Mouse (Mus musculus): ENCODE data around the gene Shcbp1l. TPM values are rescaled to one million over a fixed set of nuclear protein-coding genes. Genes with fewer than 3 reads are reported as not detected.
"Not testable (repeated sequence)": the region's sequence is repeated elsewhere in the genome, so short reads cannot be mapped to it uniquely, and the experiment has no call there.

Shcbp1l gene
- polyA plus RNA-seq, 1 experiment from 2014 or later: 0.63 TPM

GRCm38 (mm10) chr1:153401765-153402164 is 23.2 kb upstream of the Shcbp1l start:
- under 1% methylated on average over 7 of the region's 7 CpGs for WGBS
- Histone ChIP-seq H3K4me1 (ENCODE audit: control insufficient read depth, insufficient read depth, low read depth, low read length) (no peaks in the 10 kb centered on the region), H3K4me2 (ENCODE audit: low read length) (no peak overlapping the region), H3K9ac (ENCODE audit: low read depth, low read length) (no peak overlapping the region), H3K27me3 (replicated peaks; ENCODE audit: control insufficient read depth, insufficient read depth, low read length) (no peaks in the 10 kb centered on the region), H3K27ac (ENCODE audit: low read depth, low read length) (no peak overlapping the region), H3K36me3 (ENCODE audit: control insufficient read depth, insufficient read depth, low read length) (no peaks in the 10 kb centered on the region), H3K9me3 (ENCODE audit: control insufficient read depth, low read length) (no peaks in the 10 kb centered on the region), H3K4me3 (ENCODE audit: low read length) (no peak overlapping the region)
- ATAC-seq: peak; percentile 88

- not testable (repeated sequence) for ATAC-seq; H3K27me3 ChIP-seq (replicated peaks; ENCODE audit: control insufficient read depth, insufficient read depth, low read length)
- 90% methylated on average over 11 of the region's 11 CpGs for WGBS
Observed at GRCm38 (mm10) chr1:153407641-153408040, 17.3 kb upstream of the Shcbp1l start.

GRCm38 (mm10) chr1:153408296-153408695 is 16.7 kb upstream of the Shcbp1l start:
- H3K9me3 ChIP-seq (ENCODE audit: control insufficient read depth, low read length); H3K27me3 ChIP-seq (replicated peaks; ENCODE audit: control insufficient read depth, insufficient read depth, low read length); H3K4me1 ChIP-seq (ENCODE audit: control insufficient read depth, insufficient read depth, low read depth, low read length); H3K27ac ChIP-seq (ENCODE audit: low read depth, low read length); H3K9ac ChIP-seq (ENCODE audit: low read depth, low read length); H3K36me3 ChIP-seq (ENCODE audit: control insufficient read depth, insufficient read depth, low read length); ATAC-seq; H3K4me3 ChIP-seq (ENCODE audit: low read length); H3K4me2 ChIP-seq (ENCODE audit: low read length): not testable (repeated sequence)
- 88% methylated on average over 4 of the region's 5 CpGs for WGBS

More at GRCm38 (mm10) chr1:153407641-153408040, 17.3 kb upstream of the Shcbp1l start:
- not testable (repeated sequence) for H3K4me2 ChIP-seq (ENCODE audit: low read length); H3K4me3 ChIP-seq (ENCODE audit: low read length); H3K9me3 ChIP-seq (ENCODE audit: control insufficient read depth, low read length); H3K9ac ChIP-seq (ENCODE audit: low read depth, low read length); H3K4me1 ChIP-seq (ENCODE audit: control insufficient read depth, insufficient read depth, low read depth, low read length); H3K27ac ChIP-seq (ENCODE audit: low read depth, low read length); H3K36me3 ChIP-seq (ENCODE audit: control insufficient read depth, insufficient read depth, low read length)

- H3K4me3 ChIP-seq (ENCODE audit: low read length); H3K4me1 ChIP-seq (ENCODE audit: control insufficient read depth, insufficient read depth, low read depth, low read length); H3K9me3 ChIP-seq (ENCODE audit: control insufficient read depth, low read length); H3K27me3 ChIP-seq (replicated peaks; ENCODE audit: control insufficient read depth, insufficient read depth, low read length); H3K4me2 ChIP-seq (ENCODE audit: low read length); H3K27ac ChIP-seq (ENCODE audit: low read depth, low read length); H3K9ac ChIP-seq (ENCODE audit: low read depth, low read length); H3K36me3 ChIP-seq (ENCODE audit: control insufficient read depth, insufficient read depth, low read length); ATAC-seq: not testable (repeated sequence)
- 91% methylated on average over 1 of the region's 4 CpGs for WGBS
Observed at GRCm38 (mm10) chr1:153410915-153411314, 14.0 kb upstream of the Shcbp1l start.

GRCm38 (mm10) chr1:153411723-153412122 is 13.2 kb upstream of the Shcbp1l start:
- H3K36me3 ChIP-seq (ENCODE audit: control insufficient read depth, insufficient read depth, low read length): no peaks in the 10 kb centered on the region
- no peaks in the 10 kb centered on the region for H3K9me3 ChIP-seq (ENCODE audit: control insufficient read depth, low read length)
- no peaks in the 10 kb centered on the region for H3K4me1 ChIP-seq (ENCODE audit: control insufficient read depth, insufficient read depth, low read depth, low read length)
- no peak overlapping the region for H3K9ac ChIP-seq (ENCODE audit: low read depth, low read length)
- no peak overlapping the region for H3K4me2 ChIP-seq (ENCODE audit: low read length)
- no peak for ATAC-seq
- H3K4me3 ChIP-seq (ENCODE audit: low read length): no peak overlapping the region
- H3K27ac ChIP-seq (ENCODE audit: low read depth, low read length): no peak overlapping the region
- 94% methylated on average over 6 of the region's 6 CpGs for WGBS
- H3K27me3 ChIP-seq (replicated peaks; ENCODE audit: control insufficient read depth, insufficient read depth, low read length): no peaks in the 10 kb centered on the region

- H3K4me1 ChIP-seq (ENCODE audit: control insufficient read depth, insufficient read depth, low read depth, low read length); H3K27me3 ChIP-seq (replicated peaks; ENCODE audit: control insufficient read depth, insufficient read depth, low read length); H3K4me3 ChIP-seq (ENCODE audit: low read length); H3K9me3 ChIP-seq (ENCODE audit: control insufficient read depth, low read length); H3K9ac ChIP-seq (ENCODE audit: low read depth, low read length); H3K36me3 ChIP-seq (ENCODE audit: control insufficient read depth, insufficient read depth, low read length); H3K27ac ChIP-seq (ENCODE audit: low read depth, low read length); H3K4me2 ChIP-seq (ENCODE audit: low read length): not testable (repeated sequence)
- 67% methylated on average over 2 of the region's 4 CpGs for WGBS
- ATAC-seq: peak; percentile 71
Observed at GRCm38 (mm10) chr1:153412663-153413396, 12.1 kb upstream of the Shcbp1l start.

GRCm38 (mm10) chr1:153413397-153414020 is 11.5 kb upstream of the Shcbp1l start:
- H3K27me3 ChIP-seq (replicated peaks; ENCODE audit: control insufficient read depth, insufficient read depth, low read length); H3K4me1 ChIP-seq (ENCODE audit: control insufficient read depth, insufficient read depth, low read depth, low read length); H3K9ac ChIP-seq (ENCODE audit: low read depth, low read length); H3K4me3 ChIP-seq (ENCODE audit: low read length); H3K4me2 ChIP-seq (ENCODE audit: low read length); H3K9me3 ChIP-seq (ENCODE audit: control insufficient read depth, low read length); H3K36me3 ChIP-seq (ENCODE audit: control insufficient read depth, insufficient read depth, low read length); H3K27ac ChIP-seq (ENCODE audit: low read depth, low read length): not testable (repeated sequence)
- ATAC-seq: peak; percentile 52
- WGBS: 71% methylated on average over 13 of the region's 13 CpGs

- not testable (repeated sequence) for H3K4me2 ChIP-seq (ENCODE audit: low read length); H3K9me3 ChIP-seq (ENCODE audit: control insufficient read depth, low read length); H3K27me3 ChIP-seq (replicated peaks; ENCODE audit: control insufficient read depth, insufficient read depth, low read length); ATAC-seq; H3K36me3 ChIP-seq (ENCODE audit: control insufficient read depth, insufficient read depth, low read length); H3K4me3 ChIP-seq (ENCODE audit: low read length); H3K9ac ChIP-seq (ENCODE audit: low read depth, low read length); H3K4me1 ChIP-seq (ENCODE audit: control insufficient read depth, insufficient read depth, low read depth, low read length); H3K27ac ChIP-seq (ENCODE audit: low read depth, low read length)
- 86% methylated on average over 24 of the region's 24 CpGs for WGBS
Observed at GRCm38 (mm10) chr1:153414114-153414723, 10.7 kb upstream of the Shcbp1l start.

- ATAC-seq: no peak
- Histone ChIP-seq H3K4me1 (ENCODE audit: control insufficient read depth, insufficient read depth, low read depth, low read length) (no peaks in the 10 kb centered on the region), H3K27me3 (replicated peaks; ENCODE audit: control insufficient read depth, insufficient read depth, low read length) (no peaks in the 10 kb centered on the region), H3K4me3 (ENCODE audit: low read length) (no peak overlapping the region), H3K9ac (ENCODE audit: low read depth, low read length) (no peak overlapping the region), H3K27ac (ENCODE audit: low read depth, low read length) (no peak overlapping the region), H3K9me3 (ENCODE audit: control insufficient read depth, low read length) (no peaks in the 10 kb centered on the region), H3K4me2 (ENCODE audit: low read length) (no peak overlapping the region), H3K36me3 (ENCODE audit: control insufficient read depth, insufficient read depth, low read length) (no peaks in the 10 kb centered on the region)
- WGBS: 91% methylated on average over 4 of the region's 4 CpGs
Observed at GRCm38 (mm10) chr1:153414962-153415361, 10.0 kb upstream of the Shcbp1l start.

Data from hindbrain, embryonic 16.5 days (tissue).